In the genomic region with DNA sequence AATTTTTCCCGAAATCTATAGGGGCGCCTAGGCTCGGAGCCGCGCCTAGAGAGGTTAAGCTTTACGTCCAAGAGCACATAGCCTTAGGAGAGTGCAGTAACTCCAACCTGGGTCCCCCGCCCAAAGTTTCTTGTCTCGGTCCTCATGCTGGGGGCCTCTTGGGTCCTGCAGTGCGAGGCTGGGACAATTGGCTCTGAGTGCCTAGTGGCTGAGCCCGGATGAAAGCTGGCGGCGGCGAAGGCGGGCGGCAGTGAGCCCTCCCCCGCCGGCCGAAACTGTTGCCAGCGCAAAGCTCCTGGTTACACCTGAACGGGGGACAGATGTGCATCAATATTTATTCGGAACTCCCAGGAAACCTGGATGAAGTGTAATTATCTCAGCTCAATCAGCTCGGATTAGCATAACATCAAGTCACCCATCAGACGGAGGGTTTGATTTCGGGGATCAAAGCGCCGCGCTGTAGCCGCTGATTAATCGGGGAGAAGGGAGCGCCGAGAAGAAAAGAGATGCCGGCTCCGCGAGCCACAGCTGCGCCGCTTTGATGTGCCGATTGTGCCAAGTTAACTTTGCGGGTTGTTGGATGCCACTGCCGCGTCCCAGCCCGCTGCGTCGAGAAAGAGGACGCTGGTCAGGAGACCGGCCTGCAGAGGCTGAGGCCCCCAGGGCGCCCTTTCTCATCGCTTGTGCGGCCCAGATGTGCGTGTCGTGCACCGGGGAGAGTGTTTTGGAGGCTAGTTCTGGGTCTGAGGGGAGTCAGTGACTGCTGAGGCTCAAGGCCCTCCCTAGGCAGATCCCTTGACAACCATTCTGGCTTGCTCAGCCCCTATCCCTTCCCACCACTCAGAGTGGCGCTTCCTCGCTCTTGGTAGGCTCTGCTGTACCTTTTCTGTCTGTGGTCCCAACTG, we compare ENCODE assay signal across 7 mouse cellular contexts.
DNase-seq lines count a peak whose midpoint lies in the region; ATAC-seq and TF ChIP-seq lines count a peak whose summit lies in the region.

No protein-coding gene starts in this region.

- H3K9ac ChIP-seq in lung, postnatal 0 days (replicated peaks; ENCODE audit: low read depth), result no peak overlapping the region
- peak overlapping the region; percentile 45; the same call in 1 of the 2 replicates for H3K9ac ChIP-seq in embryonic facial prominence, embryonic 14.5 days (ENCODE audit: low read depth, low read length)
- H3K9ac ChIP-seq in intestine, embryonic 16.5 days (ENCODE audit: low read depth, low read length), result peak overlapping the region; percentile 5; the same call in 1 of the 2 replicates
- no peak overlapping the region; the same call in 1 of the 2 replicates for H3K9ac ChIP-seq in neural tube, embryonic 15.5 days (replicated peaks)

- H3K9me3 ChIP-seq in lung, postnatal 0 days (ENCODE audit: low read length), result no peaks in the 10 kb centered on the region
- no peaks in the 10 kb centered on the region for H3K9me3 ChIP-seq in embryonic facial prominence, embryonic 14.5 days (ENCODE audit: control insufficient read depth, low read length)
- no peaks in the 10 kb centered on the region for H3K9me3 ChIP-seq in intestine, embryonic 16.5 days (ENCODE audit: control insufficient read depth, low read length)
- no peaks in the 10 kb centered on the region for H3K9me3 ChIP-seq in neural tube, embryonic 15.5 days (replicated peaks)

- ATAC-seq in lung, postnatal 0 days, result no peak
- ATAC-seq in embryonic facial prominence, embryonic 14.5 days (ENCODE audit: low read depth), result peak; percentile 64; the same call in 1 of the 2 replicates
- no peak for ATAC-seq in intestine, embryonic 16.5 days
- ATAC-seq in neural tube, embryonic 15.5 days (ENCODE audit: low FRiP score), result 0 out of 2 replicates have a peak, but pooled peaks have one; percentile 24
- no peak for ATAC-seq in cerebellum, adult (ENCODE audit: insufficient number of reproducible peaks, low FRiP score, low TSS enrichment)

- 3% methylated on average over 50 of the region's 53 CpGs for WGBS in lung, postnatal 0 days
- under 1% methylated on average over 44 of the region's 53 CpGs for WGBS in embryonic facial prominence, embryonic 14.5 days
- WGBS in intestine, embryonic 16.5 days, result 3% methylated on average over 53 of the region's 53 CpGs
- WGBS in neural tube, embryonic 15.5 days, result under 1% methylated on average over 53 of the region's 53 CpGs

- no peak overlapping the region for H3K27ac ChIP-seq in lung, postnatal 0 days (ENCODE audit: low read length)
- no peak overlapping the region for H3K27ac ChIP-seq in embryonic facial prominence, embryonic 14.5 days (replicated peaks; ENCODE audit: low read depth, low read length)
- H3K27ac ChIP-seq in intestine, embryonic 16.5 days (ENCODE audit: low read length), result no peak overlapping the region
- no peak overlapping the region for H3K27ac ChIP-seq in neural tube, embryonic 15.5 days (replicated peaks)

- TF ChIP-seq EP300 in lung, postnatal 0 days (IDR thresholded peaks at IDR 0.05), result no peak

- DNase-seq in lung, postnatal 0 days (ENCODE audit: low spot score), result peak; percentile 6
- DNase-seq in lung, adult 18-20 months, result no peak
- DNase-seq in embryonic facial prominence, embryonic 14.5 days (ENCODE audit: low spot score), result peak; percentile 67
- DNase-seq in urinary bladder, adult 2 months (ENCODE audit: low spot score), result no peak

- no peaks in the 10 kb centered on the region for H3K36me3 ChIP-seq in lung, postnatal 0 days (ENCODE audit: insufficient read depth, low read length)
- no peaks in the 10 kb centered on the region for H3K36me3 ChIP-seq in embryonic facial prominence, embryonic 14.5 days (ENCODE audit: control insufficient read depth, insufficient read depth, low read length)
- no peaks in the 10 kb centered on the region for H3K36me3 ChIP-seq in intestine, embryonic 16.5 days (ENCODE audit: control insufficient read depth, insufficient read depth, low read length)
- H3K36me3 ChIP-seq in neural tube, embryonic 15.5 days, result no peaks in the 10 kb centered on the region

- peak overlapping the region; percentile 23 for H3K4me2 ChIP-seq in lung, postnatal 0 days (replicated peaks; ENCODE audit: low read depth, low read length)
- peak overlapping the region; percentile 66 for H3K4me2 ChIP-seq in embryonic facial prominence, embryonic 14.5 days (ENCODE audit: low read depth, low read length)
- H3K4me2 ChIP-seq in intestine, embryonic 16.5 days (ENCODE audit: low read depth, low read length), result peak overlapping the region; percentile 36
- peak overlapping the region; percentile 61 for H3K4me2 ChIP-seq in neural tube, embryonic 15.5 days

- H3K4me1 ChIP-seq in lung, postnatal 0 days (ENCODE audit: insufficient read depth, low read depth, low read length), result 0 out of 2 replicates have a peak, but pooled peaks cover 3% of the 10 kb centered on the region
- H3K4me1 ChIP-seq in embryonic facial prominence, embryonic 14.5 days (ENCODE audit: control insufficient read depth, insufficient read depth, low read length), result peaks cover 8% of the 10 kb centered on the region
- H3K4me1 ChIP-seq in intestine, embryonic 16.5 days (ENCODE audit: control insufficient read depth, insufficient read depth, low read length), result peaks cover 9% of the 10 kb centered on the region
- peaks cover 18% of the 10 kb centered on the region for H3K4me1 ChIP-seq in neural tube, embryonic 15.5 days

- TF ChIP-seq CTCF in lung, postnatal 0 days (IDR thresholded peaks at IDR 0.05), result no peak

- H3K4me3 ChIP-seq in lung, postnatal 0 days (ENCODE audit: low read depth, low read length), result peak overlapping the region; percentile 11; the same call in 1 of the 2 replicates
- H3K4me3 ChIP-seq in embryonic facial prominence, embryonic 14.5 days (ENCODE audit: low read depth, low read length), result peak overlapping the region; percentile 37
- H3K4me3 ChIP-seq in intestine, embryonic 16.5 days (ENCODE audit: low read length), result peak overlapping the region; percentile 29
- peak overlapping the region; percentile 34 for H3K4me3 ChIP-seq in neural tube, embryonic 15.5 days (replicated peaks)

- peaks cover 22% of the 10 kb centered on the region for H3K27me3 ChIP-seq in lung, postnatal 0 days (replicated peaks; ENCODE audit: insufficient read depth, low read length)
- H3K27me3 ChIP-seq in embryonic facial prominence, embryonic 14.5 days (replicated peaks; ENCODE audit: control insufficient read depth, insufficient read depth, low read length), result peaks cover 38% of the 10 kb centered on the region
- H3K27me3 ChIP-seq in intestine, embryonic 16.5 days (replicated peaks; ENCODE audit: control insufficient read depth, insufficient read depth, low read length), result peaks cover 31% of the 10 kb centered on the region
- H3K27me3 ChIP-seq in neural tube, embryonic 15.5 days (replicated peaks), result peaks cover 45% of the 10 kb centered on the region

Comparison
In these comparisons a context has a peak if more than half of its experiments do, and no peak if none do; other contexts are left out.
1. DNase-seq: peak in lung, postnatal 0 days (single experiment) and embryonic facial prominence, embryonic 14.5 days (single experiment); none in lung, adult 18-20 months (0 of 2) and urinary bladder, adult 2 months (single experiment).
2. ATAC-seq: peak in embryonic facial prominence, embryonic 14.5 days (single experiment) and neural tube, embryonic 15.5 days (single experiment); none in lung, postnatal 0 days (single experiment), intestine, embryonic 16.5 days (single experiment) and cerebellum, adult (single experiment).
3. H3K9ac ChIP-seq: peak in embryonic facial prominence, embryonic 14.5 days (single experiment) and intestine, embryonic 16.5 days (single experiment); none in lung, postnatal 0 days (single experiment) and neural tube, embryonic 15.5 days (single experiment).
4. Peak in every context shown above with its lines, with median percentiles within 50 percentile points of each other: H3K4me2 ChIP-seq and H3K4me3 ChIP-seq.